Comparison of ENCODE assay signal across 8 mouse cellular contexts in the genomic region with DNA sequence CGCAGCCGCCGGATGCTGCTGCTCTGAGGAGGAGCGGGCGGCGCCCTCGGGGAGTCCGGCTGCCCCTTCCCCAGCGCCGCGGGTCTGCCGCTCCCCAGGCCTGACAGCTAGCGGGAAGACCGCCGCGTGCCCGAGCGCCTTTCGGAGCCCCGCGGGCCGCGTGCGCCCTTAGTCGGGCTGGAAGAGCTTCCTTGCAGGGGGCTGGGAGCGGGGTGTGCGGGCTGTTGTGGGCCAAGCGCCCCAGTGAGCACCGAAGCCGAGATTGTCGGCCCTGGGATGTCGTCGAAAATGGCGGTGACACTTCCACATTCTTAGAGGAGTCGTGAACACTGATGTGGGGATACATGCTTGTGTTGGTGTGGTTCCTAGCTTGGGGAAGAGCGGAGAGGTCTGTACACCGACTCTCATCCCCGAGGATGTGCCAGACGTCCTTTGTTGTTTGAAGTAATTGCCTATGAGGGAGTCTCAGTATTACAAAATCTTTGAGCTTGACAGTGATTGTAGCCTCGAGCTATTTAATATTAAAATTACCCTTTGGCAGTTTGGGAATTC. TPM values are rescaled to one million over a fixed set of nuclear protein-coding genes. Genes with fewer than 3 reads are reported as not detected.
DNase-seq lines count a peak whose midpoint lies in the region; ATAC-seq and TF ChIP-seq lines count a peak whose summit lies in the region.

No protein-coding gene starts in this region.

- no peaks in the 10 kb centered on the region for H3K4me1 ChIP-seq in kidney, adult 2 months (ENCODE audit: control insufficient read depth, insufficient read depth, low read length)
- H3K4me1 ChIP-seq in MEL (ENCODE audit: control insufficient read depth in 1 of 2, insufficient read depth in 2 of 2, low read length in 2 of 2) = peaks cover 0 to 5% of the 10 kb centered on the region in 2 experiments; a peak in 2 of 4 replicates
- H3K4me1 ChIP-seq in kidney, postnatal 0 days (replicated peaks; ENCODE audit: insufficient read depth, low read length) = no peaks in the 10 kb centered on the region
- no peaks in the 10 kb centered on the region for H3K4me1 ChIP-seq in neural tube, embryonic 12.5 days

- TF ChIP-seq CTCF in kidney, adult 2 months (conservative IDR thresholded peaks at IDR 0.05; ENCODE audit: insufficient read depth, insufficient read length, low read depth, low read length) = no peak
- TF ChIP-seq CTCF in MEL (IDR thresholded peaks at IDR 0.05 in 2 of 3, conservative IDR thresholded peaks at IDR 0.05 in 1 of 3; ENCODE audit: control insufficient read depth in 1 of 3, insufficient read depth in 1 of 3, low read depth in 2 of 3, low read length in 3 of 3, poor library complexity in 1 of 3, severe bottlenecking in 1 of 3) = no peak
- TF ChIP-seq CTCF in kidney, postnatal 0 days (IDR thresholded peaks at IDR 0.05; ENCODE audit: low read depth) = no peak

- ATAC-seq in erythroblast, adult 5-6 weeks (replicated peaks; ENCODE audit: low FRiP score, poor library complexity, severe bottlenecking) = peak; percentile 49
- ATAC-seq in kidney, postnatal 0 days (replicated peaks; ENCODE audit: low FRiP score, low read depth) = peak; percentile 79
- peak; percentile 78 for ATAC-seq in neural tube, embryonic 12.5 days (ENCODE audit: low FRiP score, low read depth)

- no peaks in the 10 kb centered on the region for H3K27me3 ChIP-seq in kidney, adult 2 months (replicated peaks; ENCODE audit: control insufficient read depth, insufficient read depth, low read length)
- H3K27me3 ChIP-seq in MEL (ENCODE audit: control insufficient read depth in 1 of 2, insufficient read depth in 2 of 2, low read length in 2 of 2) = no peaks in the 10 kb centered on the region; a peak in 1 of 4 replicates
- no peaks in the 10 kb centered on the region for H3K27me3 ChIP-seq in kidney, postnatal 0 days (ENCODE audit: insufficient read depth, low read length)
- H3K27me3 ChIP-seq in neural tube, embryonic 12.5 days (replicated peaks) = no peaks in the 10 kb centered on the region

- H3K36me3 ChIP-seq in kidney, adult 2 months (ENCODE audit: control insufficient read depth, insufficient read depth, low read length) = no peaks in the 10 kb centered on the region
- peaks cover 0 to 6% of the 10 kb centered on the region in 2 experiments; a peak in 2 of 4 replicates for H3K36me3 ChIP-seq in MEL (ENCODE audit: control insufficient read depth in 1 of 2, insufficient read depth in 2 of 2, low read length in 2 of 2)
- no peaks in the 10 kb centered on the region for H3K36me3 ChIP-seq in kidney, postnatal 0 days (ENCODE audit: insufficient read depth, low read length)
- no peaks in the 10 kb centered on the region for H3K36me3 ChIP-seq in neural tube, embryonic 12.5 days

- H3K9ac ChIP-seq in MEL (ENCODE audit: control insufficient read depth, low read depth, low read length, poor library complexity, severe bottlenecking) = peak overlapping the region; percentile 95
- H3K9ac ChIP-seq in kidney, postnatal 0 days (ENCODE audit: low read depth, low read length) = peak overlapping the region; percentile 89
- H3K9ac ChIP-seq in neural tube, embryonic 12.5 days = peak overlapping the region; percentile 99

- peaks cover 30% of the 10 kb centered on the region for H3K79me2 ChIP-seq in MEL (ENCODE audit: control insufficient read depth, insufficient read depth, low read length, poor library complexity)

- DNase-seq in kidney, adult 2 months = no peak
- DNase-seq in kidney, postnatal 4 days = no peak
- peak; percentile 57 for DNase-seq in MEL (ENCODE audit: low read depth, low spot score)
- peak; percentile 55 for DNase-seq in kidney, postnatal 0 days (ENCODE audit: low spot score)
- DNase-seq in thymus, postnatal 14 days = no peak
- DNase-seq in adrenal gland, postnatal 4 days (ENCODE audit: low spot score in 2 of 2) = no peak

- no peak for TF ChIP-seq EP300 in MEL (IDR thresholded peaks at IDR 0.05; ENCODE audit: low read depth in 1 of 2, low read length in 2 of 2)

- H3K4me3 ChIP-seq in kidney, adult 2 months (ENCODE audit: insufficient read depth, low read depth, low read length) = peak overlapping the region; percentile 77
- peak overlapping the region; percentile 87 to 95 for H3K4me3 ChIP-seq in MEL (ENCODE audit: control insufficient read depth in 1 of 2, insufficient read depth in 1 of 2, low read depth in 2 of 2, low read length in 2 of 2)
- H3K4me3 ChIP-seq in kidney, postnatal 0 days (replicated peaks; ENCODE audit: low read depth, low read length) = peak overlapping the region; percentile 81
- H3K4me3 ChIP-seq in neural tube, embryonic 12.5 days = peak overlapping the region; percentile 93

- no peaks in the 10 kb centered on the region for H3K9me3 ChIP-seq in MEL (replicated peaks; ENCODE audit: insufficient read depth, low read length)
- no peaks in the 10 kb centered on the region for H3K9me3 ChIP-seq in kidney, postnatal 0 days (replicated peaks; ENCODE audit: low read length)
- H3K9me3 ChIP-seq in neural tube, embryonic 12.5 days = no peaks in the 10 kb centered on the region

- TF ChIP-seq POLR2A in kidney, adult 2 months (IDR thresholded peaks at IDR 0.05; ENCODE audit: low read depth, low read length) = no peak
- TF ChIP-seq POLR2A in MEL (IDR thresholded peaks at IDR 0.05; ENCODE audit: control insufficient read depth in 1 of 2, insufficient read depth in 1 of 2, low read depth in 1 of 2, low read length in 2 of 2, poor library complexity in 1 of 2) = no peak; a peak in 1 of 4 replicates

- peak overlapping the region; percentile 74 for H3K4me2 ChIP-seq in kidney, postnatal 0 days (ENCODE audit: low read length)
- H3K4me2 ChIP-seq in neural tube, embryonic 12.5 days (replicated peaks) = peak overlapping the region; percentile 59

- H3K27ac ChIP-seq in kidney, adult 2 months (ENCODE audit: insufficient read depth, low read depth, low read length) = peak overlapping the region; percentile 80
- H3K27ac ChIP-seq in MEL (ENCODE audit: control insufficient read depth, low read depth, low read length) = peak overlapping the region; percentile 82
- H3K27ac ChIP-seq in kidney, postnatal 0 days = peak overlapping the region; percentile 93
- H3K27ac ChIP-seq in neural tube, embryonic 12.5 days = peak overlapping the region; percentile 96

- WGBS in kidney, adult 2 months = under 1% methylated on average over 40 of the region's 40 CpGs
- under 1% methylated on average over 37 of the region's 40 CpGs for WGBS in kidney, postnatal 0 days
- WGBS in neural tube, embryonic 12.5 days = under 1% methylated on average over 39 of the region's 40 CpGs

- TF ChIP-seq RAD21 in MEL (IDR thresholded peaks at IDR 0.05; ENCODE audit: low read depth, low read length) = no peak

TF ChIP-seq in MEL, 35 proteins besides CTCF, POLR2A, EP300 and RAD21:
- 0 out of 2 replicates have a peak, but pooled peaks have one; percentile 13 for TF ChIP-seq TBP (IDR thresholded peaks at IDR 0.05; ENCODE audit: low read depth, low read length)
- peak; percentile 55 for TF ChIP-seq MYC (IDR thresholded peaks at IDR 0.05; ENCODE audit: low read depth, low read length)
- TF ChIP-seq USF2 (IDR thresholded peaks at IDR 0.05; ENCODE audit: borderline replicate concordance in 1 of 2, insufficient read depth in 1 of 2, low read depth in 1 of 2, low read length in 2 of 2) = no peak
- TF ChIP-seq SIN3A (IDR thresholded peaks at IDR 0.05; ENCODE audit: low read length) = no peak; the same call in 1 of the 2 replicates

RNA-seq across cellular contexts. Expression of a gene that starts 47.9 kb away (rescaled TPM):
- polyA plus RNA-seq in kidney, adult 2 months (2012; rRNA removed) = 6.2 and 7.4 TPM in 2 replicates
- total RNA-seq in MEL (2012; rRNA removed) = 50.1 and 53.0 TPM in 2 replicates
- polyA plus RNA-seq in MEL (2012; ENCODE audit: insufficient read depth in 1 of 2, insufficient read length in 2 of 2, low read depth in 1 of 2, low replicate concordance in 2 of 2, missing spikeins in 1 of 2) = 10 to 100 TPM; 61.2 to 69.0 TPM
- 34.9 and 82.2 TPM in 2 replicates for total RNA-seq in erythroblast, adult 5-6 weeks (2015; ENCODE audit: low replicate concordance)
- 82.6 and 96.5 TPM in 2 replicates for total RNA-seq in erythroblast, adult 5-6 weeks (2017; ENCODE audit: low replicate concordance)
- 44.5 and 49.0 TPM in 2 replicates for polyA plus RNA-seq in kidney, postnatal 0 days (2015; fragmentation: Nextera tagmentation; extraction: Ambion mirVana)
- polyA plus RNA-seq in neural tube, embryonic 12.5 days (2016; fragmentation: Nextera tagmentation; extraction: Ambion mirVana) = 86.4 and 92.4 TPM in 2 replicates
- 100 to 1,000 TPM in 1 of 2 experiments, 10 to 100 TPM in 1; 99.9 to 101 TPM for total RNA-seq in adrenal gland, postnatal 4 days (2021)

Comparison
In these comparisons a context has a peak if more than half of its experiments do, and no peak if none do; other contexts are left out.
1. DNase-seq: peak in MEL (single experiment) and kidney, postnatal 0 days (single experiment); none in kidney, adult 2 months (single experiment), kidney, postnatal 4 days (0 of 2), thymus, postnatal 14 days (single experiment) and adrenal gland, postnatal 4 days (0 of 2).
2. Peak in every context shown above with its lines, with median percentiles within 50 percentile points of each other: H3K27ac ChIP-seq, H3K4me3 ChIP-seq, H3K9ac ChIP-seq and ATAC-seq.